Mouse (Mus musculus) MEL (cell line): Measurements from ENCODE around the gene Cx3cl1. TPM values are rescaled to one million over a fixed set of nuclear protein-coding genes. Genes with fewer than 3 reads are reported as not detected.

ENCODE experiments used
- DNase-seq: peaks from one replicate; pipeline ENCODE4 v3.0.0; 2011; ENCODE audit warnings: low read depth, low spot score
- H3K27ac ChIP-seq: 2 replicates; pipeline ENCODE4 v1.5.1; 2012; ENCODE audit warnings: low read depth, mild to moderate bottlenecking, control low read depth, low read length, moderate library complexity; ENCODE audit not compliant: control insufficient read depth
- H3K27me3 ChIP-seq, 2 experiments: fragments of 150-350 bp in 1 of 2; sonication (generic) in 1 of 2; 2 replicates each; pipeline ENCODE4 v1.6.1; 2012; ENCODE audit warnings: low read length in 2 of 2, mild to moderate bottlenecking in 2 of 2, improper control_type of control experiment in 1 of 2, moderate library complexity in 1 of 2; ENCODE audit not compliant: insufficient read depth in 2 of 2, control insufficient read depth in 1 of 2
- H3K36me3 ChIP-seq, 2 experiments: 2 replicates each; pipeline ENCODE4 v1.6.1; 2012 to 2014; ENCODE audit warnings: low read length in 2 of 2, improper control_type of control experiment in 1 of 2, inconsistent platforms in 1 of 2, mild to moderate bottlenecking in 1 of 2; ENCODE audit not compliant: insufficient read depth in 2 of 2, control insufficient read depth in 1 of 2
- H3K4me1 ChIP-seq, 2 experiments: fragments of 150-350 bp in 1 of 2; sonication (generic) in 1 of 2; 2 replicates each; pipeline ENCODE4 v1.6.1; 2012; ENCODE audit warnings: low read length in 2 of 2, improper control_type of control experiment in 1 of 2, mild to moderate bottlenecking in 1 of 2; ENCODE audit not compliant: insufficient read depth in 2 of 2, control insufficient read depth in 1 of 2
- H3K4me3 ChIP-seq, 2 experiments: fragments of 150-350 bp in 1 of 2; sonication (generic) in 1 of 2; 2 replicates each; pipeline ENCODE4 v1.5.1; 2012; ENCODE audit warnings: low read depth in 2 of 2, low read length in 2 of 2, mild to moderate bottlenecking in 2 of 2, moderate library complexity in 2 of 2, control low read depth in 1 of 2, improper control_type of control experiment in 1 of 2; ENCODE audit not compliant: control insufficient read depth in 1 of 2, insufficient read depth in 1 of 2
- H3K79me2 ChIP-seq: 2 replicates; pipeline ENCODE4 v1.6.1; 2012; ENCODE audit warnings: mild to moderate bottlenecking, low read length, moderate library complexity; ENCODE audit not compliant: control insufficient read depth, poor library complexity, insufficient read depth
- H3K9ac ChIP-seq: 2 replicates; pipeline ENCODE4 v1.6.1; 2012; ENCODE audit warnings: low read depth, mild to moderate bottlenecking, control low read depth, low read length, moderate library complexity; ENCODE audit not compliant: control insufficient read depth, poor library complexity, severe bottlenecking
- H3K9me3 ChIP-seq: fragments of 150-350 bp; sonication (generic); replicated peaks from 2 replicates; pipeline ENCODE4 v1.6.1; 2012; ENCODE audit warnings: mild to moderate bottlenecking, low read length, improper control_type of control experiment, moderate library complexity; ENCODE audit not compliant: insufficient read depth
- BHLHE40 ChIP-seq: IDR thresholded peaks from 2 replicates; pipeline ENCODE4 v1.6.1; 2012; ENCODE audit warnings: low read depth, mild to moderate bottlenecking, inconsistent platforms, low read length, improper control_type of control experiment, borderline replicate concordance
- CTCF ChIP-seq, 3 experiments: IDR thresholded peaks in 2 of 3; conservative IDR thresholded peaks in 1 of 3; 2 replicates each; pipeline ENCODE4 v1.5.1; 2011 to 2012; ENCODE audit warnings: low read length in 3 of 3, low read depth in 2 of 3, mild to moderate bottlenecking in 2 of 3, improper control_type of control experiment in 1 of 3, inconsistent platforms in 1 of 3, mixed read lengths in 1 of 3, moderate library complexity in 1 of 3; ENCODE audit not compliant: control insufficient read depth in 1 of 3, insufficient read depth in 1 of 3, poor library complexity in 1 of 3, severe bottlenecking in 1 of 3
- E2F4 ChIP-seq: IDR thresholded peaks from 2 replicates; pipeline ENCODE4 v1.6.1; 2011; ENCODE audit warnings: low read depth, low read length, improper control_type of control experiment, borderline replicate concordance
- EP300 ChIP-seq, 2 experiments: IDR thresholded peaks; 2 replicates each; pipeline ENCODE4 v1.6.1; 2011; ENCODE audit warnings: improper control_type of control experiment in 2 of 2, low read length in 2 of 2, low read depth in 1 of 2, mild to moderate bottlenecking in 1 of 2
- ETS1 ChIP-seq: IDR thresholded peaks from 2 replicates; pipeline ENCODE4 v1.6.1; 2012; ENCODE audit warnings: low read depth, mild to moderate bottlenecking, inconsistent platforms, low read length, improper control_type of control experiment, moderate library complexity
- GABPA ChIP-seq: IDR thresholded peaks from 2 replicates; pipeline ENCODE4 v1.6.1; 2012; ENCODE audit warnings: low read depth, mild to moderate bottlenecking, inconsistent platforms, low read length, improper control_type of control experiment, moderate library complexity
- GATA1 ChIP-seq: IDR thresholded peaks from 2 replicates; pipeline ENCODE4 v1.6.1; 2011; ENCODE audit warnings: low read depth, low read length, improper control_type of control experiment
- KAT2A ChIP-seq: conservative IDR thresholded peaks from 2 replicates; pipeline ENCODE4 v1.6.1; 2012; ENCODE audit warnings: low read depth, low read length, improper control_type of control experiment, inconsistent platforms
- MAFK ChIP-seq: IDR thresholded peaks from 2 replicates; pipeline ENCODE4 v1.6.1; 2011; ENCODE audit warnings: low read depth, mild to moderate bottlenecking, low read length, improper control_type of control experiment, borderline replicate concordance
- MAX ChIP-seq: IDR thresholded peaks from 2 replicates; pipeline ENCODE4 v1.6.1; 2011; ENCODE audit warnings: low read length, improper control_type of control experiment
- MAZ ChIP-seq: IDR thresholded peaks from 2 replicates; pipeline ENCODE4 v1.6.1; 2012; ENCODE audit warnings: low read depth, mild to moderate bottlenecking, inconsistent platforms, low read length, improper control_type of control experiment
- MEF2A ChIP-seq: IDR thresholded peaks from 2 replicates; pipeline ENCODE4 v1.6.1; 2014; ENCODE audit warnings: low read depth, mild to moderate bottlenecking, inconsistent platforms, low read length, improper control_type of control experiment; ENCODE audit not compliant: poor library complexity, insufficient replicate concordance, severe bottlenecking; ENCODE audit errors: extremely low read depth
- MXI1 ChIP-seq: IDR thresholded peaks from 2 replicates; pipeline ENCODE4 v1.6.1; 2011; ENCODE audit warnings: mild to moderate bottlenecking, low read depth, low read length, improper control_type of control experiment
- MYB ChIP-seq: IDR thresholded peaks from 2 replicates; pipeline ENCODE4 v1.6.1; 2011; ENCODE audit warnings: mild to moderate bottlenecking, low read depth, low read length, improper control_type of control experiment
- NELFE ChIP-seq: IDR thresholded peaks from 2 replicates; pipeline ENCODE4 v1.6.1; 2011; ENCODE audit warnings: low read depth, low read length, improper control_type of control experiment
- NRF1 ChIP-seq: IDR thresholded peaks from 2 replicates; pipeline ENCODE4 v1.6.1; 2014; ENCODE audit warnings: low read depth, mild to moderate bottlenecking, inconsistent platforms, low read length, improper control_type of control experiment, moderate library complexity; ENCODE audit not compliant: poor library complexity, insufficient read depth, severe bottlenecking
- POLR2A ChIP-seq, 2 experiments: IDR thresholded peaks; 2 replicates each; pipeline ENCODE4 v1.6.1; 2011 to 2012; ENCODE audit warnings: low read length in 2 of 2, mild to moderate bottlenecking in 2 of 2, control low read depth in 1 of 2, improper control_type of control experiment in 1 of 2, low read depth in 1 of 2, moderate library complexity in 1 of 2; ENCODE audit not compliant: control insufficient read depth in 1 of 2, insufficient read depth in 1 of 2, poor library complexity in 1 of 2
- POLR2AphosphoS2 ChIP-seq: IDR thresholded peaks from 2 replicates; pipeline ENCODE4 v1.6.1; 2011; ENCODE audit warnings: low read length, improper control_type of control experiment
- POLR2AphosphoS5 ChIP-seq: IDR thresholded peaks from 2 replicates; pipeline ENCODE4 v1.6.1; 2012; ENCODE audit warnings: low read depth, borderline replicate concordance, mild to moderate bottlenecking, inconsistent platforms, low read length, moderate library complexity, mixed read lengths
- RCOR1 ChIP-seq: IDR thresholded peaks from 2 replicates; pipeline ENCODE4 v1.6.1; 2012; ENCODE audit warnings: low read depth, mild to moderate bottlenecking, inconsistent platforms, low read length, improper control_type of control experiment
- SIN3A ChIP-seq: IDR thresholded peaks from 2 replicates; pipeline ENCODE4 v1.6.1; 2012; ENCODE audit warnings: low read length, improper control_type of control experiment, inconsistent platforms
- TAL1 ChIP-seq: IDR thresholded peaks from 2 replicates; pipeline ENCODE4 v1.6.1; 2012; ENCODE audit warnings: mild to moderate bottlenecking, inconsistent platforms, low read length, moderate library complexity, mixed read lengths
- TBP ChIP-seq: IDR thresholded peaks from 2 replicates; pipeline ENCODE4 v1.8.0; 2011; ENCODE audit warnings: low read depth, low read length, improper control_type of control experiment
- TCF12 ChIP-seq: IDR thresholded peaks from 2 replicates; pipeline ENCODE4 v1.6.1; 2014; ENCODE audit warnings: low read depth, mild to moderate bottlenecking, inconsistent platforms, low read length, improper control_type of control experiment, moderate library complexity
- UBTF ChIP-seq: IDR thresholded peaks from 2 replicates; pipeline ENCODE4 v1.6.1; 2012; ENCODE audit warnings: low read depth, mild to moderate bottlenecking, inconsistent platforms, low read length, improper control_type of control experiment, moderate library complexity, borderline replicate concordance; ENCODE audit not compliant: insufficient read depth
- USF1 ChIP-seq: IDR thresholded peaks from 2 replicates; pipeline ENCODE4 v1.6.1; 2014; ENCODE audit warnings: low read depth, mild to moderate bottlenecking, inconsistent platforms, low read length, improper control_type of control experiment, moderate library complexity
- ZC3H11A ChIP-seq: IDR thresholded peaks from 2 replicates; pipeline ENCODE4 v1.6.1; 2012; ENCODE audit warnings: low read depth, mild to moderate bottlenecking, inconsistent platforms, low read length, improper control_type of control experiment
- ZKSCAN1 ChIP-seq: IDR thresholded peaks from 2 replicates; pipeline ENCODE4 v1.6.1; 2012; ENCODE audit warnings: low read depth, mild to moderate bottlenecking, inconsistent platforms, low read length, improper control_type of control experiment, moderate library complexity
- ZMIZ1 ChIP-seq: IDR thresholded peaks from 2 replicates; pipeline ENCODE4 v1.6.1; 2012; ENCODE audit warnings: low read depth, mild to moderate bottlenecking, inconsistent platforms, low read length, improper control_type of control experiment, moderate library complexity
- ZNF384 ChIP-seq: IDR thresholded peaks from 2 replicates; pipeline ENCODE4 v1.6.1; 2012; ENCODE audit warnings: low read depth, mild to moderate bottlenecking, inconsistent platforms, low read length, improper control_type of control experiment
- polyA plus RNA-seq, 2 experiments: library from polyadenylated mRNA; stranded (reverse) in 1 of 2; unstranded in 1 of 2; fragments of >175 nt in 1 of 2; fragments of >200 nt in 1 of 2; gene quantifications; 2 replicates each; pipeline versions ENCODE4 v1.2.1 to v1.2.4; 2012; ENCODE audit warnings: low replicate concordance in 2 of 2, low read depth in 1 of 2; ENCODE audit not compliant: insufficient read length in 2 of 2, insufficient read depth in 1 of 2, missing spikeins in 1 of 2
- total RNA-seq: library from RNA; depleted of rRNA; stranded (reverse); fragments of 300-350 nt; gene quantifications from 2 replicates; pipeline ENCODE4 v1.2.3, GENCODE M21; 2012

The Cx3cl1 gene
- total and polyA plus RNA-seq, 3 experiments: not detected

- no peak overlapping the region for H3K27ac ChIP-seq
- TF ChIP-seq EP300 (IDR thresholded peaks at IDR 0.05; ENCODE audit: low read depth in 1 of 2, low read length in 2 of 2): peak; percentile 35 to 44
- TF ChIP-seq TBP: no peak
- TF ChIP-seq GATA1: peak; percentile 44; the same call in 1 of the 2 replicates
- no peak for TF ChIP-seq POLR2AphosphoS5
- TF ChIP-seq ETS1: 0 out of 2 replicates have a peak, but pooled peaks have one; percentile 26
- no peak for TF ChIP-seq KAT2A
- peak; percentile 40; the same call in 1 of the 2 replicates for TF ChIP-seq MAZ
- TF ChIP-seq ZNF384: no peak
- TF ChIP-seq POLR2AphosphoS2: no peak
- TF ChIP-seq TAL1: no peak
- TF ChIP-seq MEF2A: no peak
- TF ChIP-seq NRF1: no peak
- TF ChIP-seq MAFK: no peak
- no peak for TF ChIP-seq UBTF
- TF ChIP-seq GABPA: no peak
- TF ChIP-seq MYB: no peak
- 0 out of 2 replicates have a peak, but pooled peaks have one; percentile 20 for TF ChIP-seq SIN3A
- no peak for TF ChIP-seq MAX
- no peak for TF ChIP-seq ZMIZ1
- H3K36me3 ChIP-seq: peaks cover 0 to 19% of the 10 kb centered on the region in 2 experiments; a peak in 2 of 4 replicates
- peak; percentile 65 for DNase-seq
- H3K27me3 ChIP-seq: no peaks in the 10 kb centered on the region
- no peak overlapping the region for H3K4me3 ChIP-seq
- no peaks in the 10 kb centered on the region for H3K9me3 ChIP-seq
- H3K4me1 ChIP-seq: peaks cover 8 to 43% of the 10 kb centered on the region in 2 experiments
- H3K9ac ChIP-seq: no peak overlapping the region
- H3K79me2 ChIP-seq: no peaks in the 10 kb centered on the region
Observed at GRCm38 (mm10) chr8:94802375-94802774, 30.6 kb downstream of the Cx3cl1 start.

- no peaks in the 10 kb centered on the region for H3K9me3 ChIP-seq
- no peak overlapping the region for H3K4me3 ChIP-seq
- peaks cover 0 to 19% of the 10 kb centered on the region in 2 experiments; a peak in 2 of 4 replicates for H3K36me3 ChIP-seq
- H3K9ac ChIP-seq: no peak overlapping the region
- H3K27ac ChIP-seq: no peak overlapping the region
- H3K79me2 ChIP-seq: no peaks in the 10 kb centered on the region
- no peak for TF ChIP-seq POLR2A (IDR thresholded peaks at IDR 0.05; ENCODE audit: control insufficient read depth in 1 of 2, insufficient read depth in 1 of 2, low read depth in 1 of 2, low read length in 2 of 2, poor library complexity in 1 of 2)
- no peak for TF ChIP-seq UBTF
- TF ChIP-seq POLR2AphosphoS5: no peak
- no peak for TF ChIP-seq SIN3A
- no peak for TF ChIP-seq GATA1
- no peak for TF ChIP-seq ZMIZ1
- no peak for TF ChIP-seq MXI1
- no peak for TF ChIP-seq ZKSCAN1
- TF ChIP-seq NELFE: no peak
- no peak for TF ChIP-seq BHLHE40
- TF ChIP-seq ZNF384: no peak
- TF ChIP-seq GABPA: no peak
- TF ChIP-seq E2F4: no peak
- TF ChIP-seq MEF2A: no peak
- no peak for TF ChIP-seq ZC3H11A
- no peak for TF ChIP-seq USF1
- TF ChIP-seq RCOR1: no peak
- no peak for TF ChIP-seq TCF12
- no peak for TF ChIP-seq CTCF (IDR thresholded peaks at IDR 0.05 in 2 of 3, conservative IDR thresholded peaks at IDR 0.05 in 1 of 3; ENCODE audit: control insufficient read depth in 1 of 3, insufficient read depth in 1 of 3, low read depth in 2 of 3, low read length in 3 of 3, poor library complexity in 1 of 3, severe bottlenecking in 1 of 3)
- H3K4me1 ChIP-seq: peaks cover 8 to 43% of the 10 kb centered on the region in 2 experiments
- H3K27me3 ChIP-seq: no peaks in the 10 kb centered on the region
- no peak for DNase-seq
Observed at GRCm38 (mm10) chr8:94803551-94803950, 31.7 kb downstream of the Cx3cl1 start.
